ENCODE assay signal across 29 mouse cellular contexts in the genomic region with DNA sequence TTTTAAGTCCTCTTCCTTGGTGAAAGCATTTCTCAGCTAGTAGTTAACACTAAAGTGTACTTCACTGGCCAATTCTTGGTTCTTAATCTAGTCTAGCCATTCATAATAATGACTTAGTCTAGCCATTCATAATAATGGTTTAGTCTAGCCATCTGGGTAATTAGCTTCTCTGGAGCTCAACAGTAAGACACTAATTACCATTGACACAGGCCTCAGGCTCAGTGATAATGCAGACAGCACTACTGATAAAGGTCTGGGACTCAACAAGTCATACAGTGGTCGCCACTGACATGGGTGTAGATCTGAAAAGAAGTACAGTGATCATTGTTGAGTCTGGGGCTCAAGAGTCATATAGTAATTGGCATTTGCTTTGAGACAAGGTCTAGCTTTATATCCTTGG. TPM values are rescaled to one million over a fixed set of nuclear protein-coding genes. Genes with fewer than 3 reads are reported as not detected.
"Had no signal": no experiment of that assay in that cellular context is flagged by ENCODE, and none has a peak within 500 bp of the region (broad histone marks: within the 10 kb centered on the region; RNA-seq: fewer than 3 reads in every experiment).

No protein-coding gene starts in this region.

- H3K4me1 ChIP-seq: liver, embryonic 13.5 days; liver, embryonic 15.5 days; lung, embryonic 15.5 days; midbrain, embryonic 10.5 days; midbrain, embryonic 12.5 days; neural tube, embryonic 13.5 days; neural tube, embryonic 15.5 days had no signal

- H3K4me3 ChIP-seq: liver, embryonic 13.5 days; liver, embryonic 15.5 days; lung, embryonic 15.5 days; megakaryocyte, embryonic 14.5 days; midbrain, embryonic 10.5 days; midbrain, embryonic 12.5 days; myocyte; neural tube, embryonic 13.5 days; neural tube, embryonic 15.5 days had no signal

- H3K9me3 ChIP-seq: liver, embryonic 13.5 days; liver, embryonic 15.5 days; lung, embryonic 15.5 days; midbrain, embryonic 10.5 days; midbrain, embryonic 12.5 days; neural tube, embryonic 13.5 days; neural tube, embryonic 15.5 days had no signal

- H3K4me2 ChIP-seq: liver, embryonic 13.5 days; liver, embryonic 15.5 days; lung, embryonic 15.5 days; midbrain, embryonic 12.5 days; neural tube, embryonic 13.5 days; neural tube, embryonic 15.5 days had no signal

- H3K27me3 ChIP-seq: liver, embryonic 13.5 days; liver, embryonic 15.5 days; lung, embryonic 15.5 days; megakaryocyte, embryonic 14.5 days; midbrain, embryonic 12.5 days; neural tube, embryonic 13.5 days; neural tube, embryonic 15.5 days had no signal

- ATAC-seq: liver, postnatal 0 days; lung, postnatal 0 days; midbrain, embryonic 16.5 days had no signal

- H3K9ac ChIP-seq: liver, embryonic 13.5 days; liver, embryonic 15.5 days; liver, postnatal 0 days; lung, embryonic 15.5 days; midbrain, embryonic 12.5 days; neural tube, embryonic 13.5 days; neural tube, embryonic 15.5 days had no signal

- DNase-seq: liver, embryonic 13.5 days; liver, postnatal 0 days; lung, adult 2 months; lung, postnatal 14 days; lung, postnatal 36 days; midbrain, embryonic 14.5 days; right cerebral cortex, postnatal 25 days; right cerebral cortex, postnatal 4 days; spleen, adult 18-20 months; thymus, adult 18-20 months; thymus, postnatal 14 days; thymus, postnatal 36 days had no signal

- H3K27ac ChIP-seq: liver, embryonic 13.5 days; liver, embryonic 15.5 days; lung, embryonic 15.5 days; macrophage; midbrain, embryonic 10.5 days; midbrain, embryonic 12.5 days; neural tube, embryonic 13.5 days; neural tube, embryonic 15.5 days had no signal

- H3K36me3 ChIP-seq: liver, embryonic 13.5 days; liver, embryonic 15.5 days; lung, embryonic 15.5 days; midbrain, embryonic 10.5 days; midbrain, embryonic 12.5 days; neural tube, embryonic 13.5 days; neural tube, embryonic 15.5 days had no signal

RNA-seq across cellular contexts. Expression of gene Rnase9, which starts 16.8 kb away (rescaled TPM):
- total RNA-seq: megakaryocyte progenitor cell, adult 5-6 weeks had no signal
- polyA plus RNA-seq: liver, embryonic 13.5 days; liver, embryonic 15.5 days; liver, postnatal 0 days; lung, adult 2 months; lung, embryonic 15.5 days; lung, postnatal 0 days; macrophage; midbrain, embryonic 10.5 days; midbrain, embryonic 12.5 days; midbrain, embryonic 14.5 days; midbrain, embryonic 16.5 days; myocyte; neural tube, embryonic 11.5 days; neural tube, embryonic 13.5 days; neural tube, embryonic 15.5 days; small intestine, adult 2 months; stomach, embryonic 14.5 days; stomach, embryonic 16.5 days; thymus, postnatal 0 days had no signal

RNA-seq across cellular contexts. Expression of gene Rnase10, which starts 17.3 kb away (rescaled TPM):
- polyA plus RNA-seq: liver, embryonic 13.5 days; liver, postnatal 0 days; macrophage; midbrain, embryonic 10.5 days; midbrain, embryonic 12.5 days; midbrain, embryonic 14.5 days; midbrain, embryonic 16.5 days; neural tube, embryonic 11.5 days; neural tube, embryonic 13.5 days; neural tube, embryonic 15.5 days; small intestine, adult 2 months; stomach, embryonic 14.5 days; thymus, postnatal 0 days had no signal

RNA-seq across cellular contexts. Expression of gene Rnase11, which starts 25.1 kb away (rescaled TPM):
- total RNA-seq: megakaryocyte progenitor cell, adult 5-6 weeks had no signal
- polyA plus RNA-seq: liver, embryonic 13.5 days; liver, embryonic 15.5 days; liver, postnatal 0 days; lung, adult 2 months; lung, embryonic 15.5 days; lung, postnatal 0 days; macrophage; midbrain, embryonic 10.5 days; midbrain, embryonic 12.5 days; midbrain, embryonic 14.5 days; midbrain, embryonic 16.5 days; myocyte; neural tube, embryonic 11.5 days; neural tube, embryonic 13.5 days; neural tube, embryonic 15.5 days; small intestine, adult 2 months; stomach, embryonic 14.5 days; stomach, embryonic 16.5 days; thymus, postnatal 0 days had no signal

RNA-seq across cellular contexts. Expression of gene Rnase12, which starts 32.6 kb away (rescaled TPM):
- polyA plus RNA-seq: lung, adult 2 months; lung, embryonic 15.5 days; macrophage; midbrain, embryonic 10.5 days; midbrain, embryonic 12.5 days; midbrain, embryonic 16.5 days; myocyte; neural tube, embryonic 11.5 days; neural tube, embryonic 13.5 days; neural tube, embryonic 15.5 days; small intestine, adult 2 months had no signal

RNA-seq across cellular contexts. Expression of gene Olfr750, which starts 49.4 kb away (rescaled TPM):
- total RNA-seq: megakaryocyte progenitor cell, adult 5-6 weeks had no signal
- polyA plus RNA-seq: liver, embryonic 13.5 days; liver, embryonic 15.5 days; liver, postnatal 0 days; lung, embryonic 15.5 days; macrophage; midbrain, embryonic 10.5 days; midbrain, embryonic 14.5 days; midbrain, embryonic 16.5 days; myocyte; neural tube, embryonic 11.5 days; neural tube, embryonic 13.5 days; neural tube, embryonic 15.5 days; small intestine, adult 2 months; stomach, embryonic 14.5 days; stomach, embryonic 16.5 days; thymus, postnatal 0 days had no signal
